Mouse (Mus musculus): ENCODE results near the gene Gm45716. TPM values are rescaled to one million over a fixed set of nuclear protein-coding genes. Genes with fewer than 3 reads are reported as not detected.

The Gm45716 gene
- total RNA-seq (2023) = 2.5 TPM

GRCm38 (mm10) chr11:90187441-90187840, at the start of gene Gm45716:
Gm45716 (plus strand) TSS chr11:90187683.

GRCm38 (mm10) chr11:90249025-90249650, 61.7 kb downstream of the Gm45716 start, which contains the start of gene Mmd:
Mmd (plus strand) TSS chr11:90249456.

Other genes with a start within 250 kb of the Gm45716 start
- 3.2 TPM for gene Pctp, start 184.8 kb upstream of the Gm45716 start, total RNA-seq (2023)
- not detected for gene Tmem100, start 157.3 kb upstream of the Gm45716 start, total RNA-seq (2023)
- gene Mmd, start 61.8 kb downstream of the Gm45716 start, total RNA-seq (2023) = 22.7 TPM
- 0.30 TPM for gene Hlf, start 203.2 kb downstream of the Gm45716 start, total RNA-seq (2023)

Data from CD4-positive naive resting alpha-beta T cell, adult 57 days (primary cell).